Mouse (Mus musculus) right cerebral cortex, adult 18-20 months (tissue): ENCODE data around the gene Tbk1.
A peak's percentile ranks its signal among the peaks of the same experiment; 100 is the strongest.

ENCODE experiments used
- DNase-seq: peaks from one replicate; pipeline ENCODE4 v3.0.0; 2022; ENCODE audit warnings: mixed read lengths

Tbk1 gene

GRCm38 (mm10) chr10:121533137-121533872 is 53.3 kb downstream of the Tbk1 start:
- peak; percentile 71 for DNase-seq

- DNase-seq = no peak
Measured at GRCm38 (mm10) chr10:121531541-121531940, 55.0 kb downstream of the Tbk1 start.

DNA sequence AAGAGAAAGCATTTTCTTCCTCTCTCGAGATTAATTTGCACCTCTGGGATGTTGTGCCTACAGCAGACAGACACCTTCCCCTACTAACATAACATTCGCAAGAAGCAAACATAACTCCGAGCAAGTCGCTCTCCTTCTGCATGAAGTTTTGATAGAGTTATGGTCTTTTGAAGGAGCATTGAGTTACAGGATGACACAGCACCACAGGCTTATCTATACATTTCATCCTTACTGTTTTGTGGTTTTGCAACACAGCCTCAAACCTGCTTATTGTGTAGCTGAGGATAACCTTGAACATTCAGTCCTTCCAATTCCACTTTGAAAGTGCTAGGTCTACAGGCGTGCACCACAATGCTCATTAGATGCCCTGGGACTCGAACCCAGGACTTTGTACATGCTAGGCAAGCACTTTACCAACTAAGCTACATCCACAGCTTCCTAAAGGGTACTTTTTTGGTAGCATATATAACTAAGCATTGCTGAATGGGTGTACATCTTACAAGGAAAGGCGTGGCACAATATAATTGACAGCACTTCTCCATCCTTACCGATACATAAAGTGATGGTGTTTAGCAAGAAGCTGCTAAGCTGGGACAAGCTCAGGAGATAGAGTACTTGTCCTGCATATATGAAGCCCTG is 56.1 kb downstream of the Tbk1 start:
- no peak for DNase-seq

DNA sequence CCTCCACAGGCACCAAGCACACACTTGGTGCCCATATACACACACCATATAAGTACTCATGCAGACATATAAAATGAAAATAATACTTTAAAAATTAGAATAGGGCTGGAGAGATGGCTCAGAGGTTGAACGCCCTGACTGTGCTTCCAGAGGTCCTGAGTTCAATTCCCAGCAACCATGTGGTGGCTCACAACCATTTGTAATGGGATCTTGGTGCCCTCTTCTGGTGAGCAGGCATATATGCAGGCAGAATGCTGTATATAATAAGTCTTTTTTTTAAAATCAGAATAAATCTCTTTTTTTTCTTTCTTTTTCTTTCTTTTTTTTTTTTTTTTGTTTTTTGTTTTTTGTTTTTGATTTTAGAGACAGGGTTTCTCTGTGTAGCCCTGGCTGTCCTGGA is 57.3 kb downstream of the Tbk1 start:
- DNase-seq = no peak

DNA sequence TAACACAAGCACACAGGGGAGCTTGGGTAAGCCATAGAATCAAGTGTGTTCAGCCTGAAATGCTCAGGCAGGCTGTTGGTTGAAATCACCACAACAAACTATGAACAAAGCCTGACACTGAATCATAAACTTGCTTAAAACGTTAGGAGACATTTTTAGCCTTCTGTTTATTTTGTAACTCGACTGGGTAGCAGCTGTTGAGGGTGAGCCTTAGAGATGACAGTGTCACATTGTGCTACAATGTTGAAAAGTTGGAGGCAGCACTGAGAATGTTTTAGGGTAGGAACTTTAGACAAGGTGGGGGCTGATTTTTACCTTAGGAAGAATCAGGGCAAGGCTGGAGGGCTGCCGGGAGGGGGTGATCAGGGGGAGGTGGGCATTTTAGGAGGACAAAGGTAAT is 58.1 kb downstream of the Tbk1 start:
- no peak for DNase-seq

DNA sequence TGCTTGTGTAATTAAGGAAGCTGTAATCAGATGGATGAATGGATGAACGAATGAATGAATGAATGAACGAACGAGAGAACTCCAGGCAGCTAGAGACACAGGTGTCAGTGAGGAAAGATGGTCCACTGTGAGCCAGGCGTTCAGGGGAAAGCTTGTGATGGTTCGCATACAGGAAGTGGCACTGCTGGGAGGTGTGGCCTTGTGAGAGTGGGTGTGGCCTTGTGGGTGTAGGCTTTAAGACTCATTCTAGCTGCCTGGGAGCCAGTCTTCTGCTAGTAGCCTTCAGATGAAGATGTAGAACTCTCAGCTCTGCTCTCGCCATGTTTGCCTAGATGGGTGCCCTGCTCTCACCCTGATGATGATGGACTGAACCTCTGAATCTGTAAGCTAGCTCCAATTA is 59.5 kb downstream of the Tbk1 start:
- no peak for DNase-seq

DNA sequence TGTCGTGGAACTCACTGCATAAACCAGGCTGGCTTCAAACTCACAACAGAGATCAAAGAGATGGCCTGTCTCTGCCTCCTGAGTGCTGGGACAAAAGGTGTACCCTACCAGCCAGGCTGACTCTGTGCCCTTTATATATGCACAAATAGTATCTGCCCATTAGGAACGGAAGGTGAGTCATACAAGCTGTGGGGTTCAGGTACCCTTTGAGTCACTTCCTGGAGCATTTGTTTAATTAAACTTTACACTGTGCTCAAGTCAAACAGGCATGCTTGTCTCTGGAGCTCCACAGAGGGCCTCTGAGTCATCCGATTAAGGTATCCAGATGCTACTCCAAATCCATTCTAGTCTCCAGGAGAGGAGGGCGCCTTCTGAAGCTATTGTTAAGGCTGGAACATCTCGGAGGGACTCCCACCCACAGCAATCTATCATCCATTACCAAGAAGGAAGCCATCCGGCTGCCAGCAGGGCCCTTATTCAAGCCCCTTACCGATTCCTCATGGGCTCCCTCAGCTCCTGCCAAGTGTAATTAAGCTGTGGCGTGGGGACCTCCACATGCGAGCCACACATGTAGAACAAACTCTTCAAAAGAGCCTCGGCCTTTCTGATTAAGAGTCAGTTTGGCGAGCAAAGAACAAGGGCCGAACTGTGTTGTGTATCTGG is 65.5 kb downstream of the Tbk1 start:
- no peak for DNase-seq

DNA sequence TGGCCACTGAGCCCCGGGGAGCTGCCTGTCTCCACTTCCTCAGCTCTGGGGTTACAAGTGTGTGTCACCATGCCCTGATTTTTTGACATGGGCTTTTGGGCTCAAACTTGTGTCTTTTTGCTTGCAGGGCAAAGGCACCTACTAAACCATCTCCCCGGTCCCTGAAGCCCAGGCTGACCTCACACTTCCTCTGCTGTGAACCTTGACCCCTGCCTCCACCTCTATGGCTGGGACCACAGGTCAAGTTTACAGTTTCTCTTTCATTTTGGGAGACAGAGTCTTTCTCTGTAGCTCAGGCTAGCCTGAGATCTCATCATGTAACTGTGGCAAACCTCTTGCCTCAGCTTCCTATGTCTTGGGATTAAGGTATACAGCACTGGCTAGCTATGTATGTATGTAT is 66.9 kb downstream of the Tbk1 start:
- no peak for DNase-seq

GRCm38 (mm10) chr10:121516008-121516600 is 70.5 kb downstream of the Tbk1 start:
- DNase-seq = peak; percentile 67

GRCm38 (mm10) chr10:121509751-121510643 is 76.6 kb downstream of the Tbk1 start:
- DNase-seq = no peak

DNA sequence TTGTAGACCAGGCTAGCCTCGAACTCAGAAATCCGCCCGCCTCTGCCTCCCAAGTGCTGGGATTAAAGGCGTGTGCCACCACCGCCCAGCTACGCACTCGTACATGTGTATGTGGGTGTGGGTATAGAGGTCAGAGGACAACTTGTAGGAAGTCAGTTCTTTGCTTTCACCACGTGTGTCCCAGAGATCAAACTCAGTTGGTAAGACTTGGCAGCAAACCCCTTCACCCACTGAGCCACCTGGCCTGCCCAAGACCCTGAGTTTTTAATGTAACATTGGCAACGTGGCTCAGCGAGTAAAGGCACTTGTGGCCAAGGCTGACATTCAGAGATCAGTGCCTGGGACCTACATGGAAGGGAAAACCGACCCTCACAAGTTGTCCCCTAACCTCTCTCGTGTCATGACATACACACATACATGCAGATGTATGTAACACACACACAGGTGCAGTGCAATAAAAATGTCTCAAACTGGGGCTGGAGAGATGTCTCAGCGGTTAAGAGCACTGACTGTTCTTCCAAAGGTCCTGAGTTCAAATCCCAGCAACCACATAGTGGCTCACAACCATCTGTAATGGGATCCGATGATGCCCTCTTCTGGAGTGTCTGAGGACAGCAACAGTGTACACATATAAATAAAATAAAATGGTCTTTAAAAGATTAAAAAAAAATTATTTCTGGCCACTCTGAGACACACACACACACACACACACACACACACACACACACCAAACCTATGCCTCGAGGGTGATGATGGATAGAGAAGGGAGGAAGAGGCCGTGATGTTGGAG is 78.6 kb downstream of the Tbk1 start:
- no peak for DNase-seq

DNA sequence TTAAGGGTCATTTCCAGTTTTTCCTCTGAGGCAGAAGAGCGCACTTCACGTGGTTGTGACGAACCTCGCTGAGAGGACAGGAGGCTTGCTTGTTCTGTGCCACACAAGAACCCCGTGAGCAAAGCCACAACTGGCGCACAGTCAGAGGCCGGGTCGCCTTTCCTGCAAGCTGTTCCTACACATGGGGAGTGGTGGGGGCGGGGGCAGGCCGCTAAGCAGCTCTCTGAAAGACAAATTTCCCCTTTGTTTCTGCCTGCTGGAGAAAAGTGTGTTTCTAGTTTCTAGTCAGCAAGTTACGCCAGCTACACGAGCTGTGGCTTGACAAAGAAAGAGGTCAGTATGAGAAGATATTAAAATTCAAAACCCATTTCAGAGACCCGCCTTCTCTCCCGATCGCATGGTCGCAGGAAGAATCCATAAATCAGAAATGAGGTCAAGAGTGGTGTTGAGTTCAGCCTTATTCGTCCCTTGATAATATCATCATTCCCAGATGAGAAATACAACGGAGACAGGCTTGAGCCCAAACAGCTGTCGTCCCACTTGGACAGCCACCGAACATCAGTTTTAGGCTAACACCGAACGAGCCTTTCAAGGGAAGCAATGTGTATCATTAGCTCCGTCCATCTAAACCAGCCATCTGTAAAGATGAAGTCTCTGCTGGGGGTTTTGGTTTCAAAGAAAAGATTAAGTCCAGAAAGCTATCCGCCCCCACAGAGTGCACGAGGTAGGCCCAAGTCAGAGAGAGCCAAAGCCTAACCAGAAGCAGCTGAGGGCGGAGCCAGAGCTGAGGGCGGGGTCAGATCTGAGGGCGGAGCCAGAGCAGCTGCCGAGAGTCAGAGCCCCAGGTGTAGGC is 79.6 kb downstream of the Tbk1 start:
- DNase-seq = peak; percentile 45

GRCm38 (mm10) chr10:121505929-121506328 is 80.7 kb downstream of the Tbk1 start:
- DNase-seq = no peak

DNA sequence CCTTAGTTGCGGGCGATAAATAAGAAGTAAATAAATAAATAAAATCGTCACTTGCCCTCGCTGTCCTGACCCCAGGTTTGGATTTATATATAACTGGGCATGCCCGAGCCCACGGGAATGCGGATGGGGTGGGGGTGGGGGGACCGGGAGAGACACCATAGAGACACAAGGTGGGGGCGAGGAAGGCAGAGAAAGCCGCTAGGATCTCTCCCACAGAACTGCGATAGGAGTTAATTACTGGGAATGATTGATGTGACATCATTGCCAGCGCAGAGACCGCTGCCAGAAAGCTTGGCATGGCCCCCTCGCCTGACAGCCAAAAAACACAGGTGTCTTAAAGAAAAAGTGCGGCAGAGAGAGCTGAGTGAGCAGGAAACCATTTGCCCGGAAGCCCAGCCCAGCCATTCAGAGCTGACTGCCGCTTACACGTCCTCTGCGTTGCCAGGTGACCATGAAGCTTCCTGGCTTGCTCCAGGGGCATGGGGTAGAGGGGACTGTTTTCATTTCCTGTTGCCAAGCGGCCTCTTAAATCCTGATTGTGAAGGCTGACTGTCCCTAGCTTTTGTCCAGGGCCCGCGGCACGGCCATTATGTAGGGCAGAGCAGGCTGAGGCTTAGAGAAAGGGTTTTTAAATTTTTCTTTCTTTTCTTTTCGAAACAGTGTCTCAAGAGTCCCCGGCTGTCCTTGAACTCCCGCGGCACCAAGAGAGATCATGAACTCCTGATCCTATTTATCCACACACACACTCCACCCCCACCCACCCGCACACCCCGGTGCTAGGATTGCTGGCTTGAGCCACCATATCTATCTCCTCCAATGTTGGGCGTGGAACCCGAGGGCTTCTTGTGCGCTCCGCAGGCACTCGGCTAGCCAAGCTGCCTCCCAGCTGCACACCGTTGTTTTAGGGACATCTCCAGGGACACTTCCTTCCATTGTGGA is 81.3 kb downstream of the Tbk1 start:
- DNase-seq = peak; percentile 72

GRCm38 (mm10) chr10:121501160-121501559 is 85.4 kb downstream of the Tbk1 start:
- no peak for DNase-seq

- DNase-seq = no peak
Measured at GRCm38 (mm10) chr10:121500034-121500433, 86.6 kb downstream of the Tbk1 start.

DNA sequence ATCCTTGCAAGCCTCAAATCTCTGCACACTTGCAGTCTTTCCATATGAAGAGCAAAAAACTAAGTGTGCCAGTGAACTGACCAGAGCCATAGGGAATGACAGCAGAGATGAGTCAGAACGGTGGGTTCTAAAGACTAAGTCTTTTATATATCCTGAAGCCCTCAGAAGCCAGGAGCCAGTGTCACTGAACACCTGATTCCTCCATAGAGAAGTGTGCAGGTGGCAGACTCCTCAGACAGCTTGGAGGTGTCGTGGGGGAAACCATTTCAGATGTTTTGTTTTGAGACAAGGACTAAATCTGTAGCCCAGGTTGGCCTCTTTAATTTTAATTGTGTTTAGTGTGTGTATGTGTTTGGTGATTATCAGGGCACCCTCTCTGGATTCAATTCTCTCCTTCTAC is 87.5 kb downstream of the Tbk1 start:
- no peak for DNase-seq

DNA sequence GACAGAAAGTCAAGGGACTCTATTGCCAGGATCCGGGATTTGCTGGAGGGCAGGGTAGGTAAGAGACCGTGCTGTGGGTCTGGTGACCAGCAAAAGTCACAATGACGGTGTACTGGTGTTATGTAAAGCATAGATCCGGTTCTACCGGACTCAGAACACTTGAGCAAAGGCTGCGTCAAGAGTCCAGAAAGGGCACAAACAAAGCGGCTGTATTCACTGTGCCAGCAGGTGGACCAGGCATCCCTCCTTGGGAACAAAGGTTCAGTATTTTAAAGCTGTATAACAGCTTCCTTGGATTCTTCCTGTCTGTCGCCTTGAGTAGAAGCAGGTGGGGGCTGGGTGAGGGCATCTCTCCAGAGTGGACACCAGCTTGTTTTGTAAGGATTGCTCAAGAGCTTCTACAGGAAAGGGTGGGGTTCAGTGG is 88.1 kb downstream of the Tbk1 start:
- no peak for DNase-seq

- DNase-seq = no peak
Measured at GRCm38 (mm10) chr10:121497968-121498367, 88.6 kb downstream of the Tbk1 start.

GRCm38 (mm10) chr10:121496616-121497015 is 90.0 kb downstream of the Tbk1 start:
- DNase-seq = no peak
